Mouse (Mus musculus) liver, embryonic 14.5 days (tissue): ENCODE results near the gene Grip2.

Source experiments
- CTCF ChIP-seq: IDR thresholded peaks from 2 replicates; pipeline ENCODE4 v1.5.1; 2016; ENCODE audit warnings: antibody characterized with exemption, low read depth, control low read depth
- EP300 ChIP-seq: IDR thresholded peaks from 2 replicates; pipeline ENCODE4 v1.6.1; 2016; ENCODE audit warnings: antibody characterized with exemption, low read depth

DNA sequence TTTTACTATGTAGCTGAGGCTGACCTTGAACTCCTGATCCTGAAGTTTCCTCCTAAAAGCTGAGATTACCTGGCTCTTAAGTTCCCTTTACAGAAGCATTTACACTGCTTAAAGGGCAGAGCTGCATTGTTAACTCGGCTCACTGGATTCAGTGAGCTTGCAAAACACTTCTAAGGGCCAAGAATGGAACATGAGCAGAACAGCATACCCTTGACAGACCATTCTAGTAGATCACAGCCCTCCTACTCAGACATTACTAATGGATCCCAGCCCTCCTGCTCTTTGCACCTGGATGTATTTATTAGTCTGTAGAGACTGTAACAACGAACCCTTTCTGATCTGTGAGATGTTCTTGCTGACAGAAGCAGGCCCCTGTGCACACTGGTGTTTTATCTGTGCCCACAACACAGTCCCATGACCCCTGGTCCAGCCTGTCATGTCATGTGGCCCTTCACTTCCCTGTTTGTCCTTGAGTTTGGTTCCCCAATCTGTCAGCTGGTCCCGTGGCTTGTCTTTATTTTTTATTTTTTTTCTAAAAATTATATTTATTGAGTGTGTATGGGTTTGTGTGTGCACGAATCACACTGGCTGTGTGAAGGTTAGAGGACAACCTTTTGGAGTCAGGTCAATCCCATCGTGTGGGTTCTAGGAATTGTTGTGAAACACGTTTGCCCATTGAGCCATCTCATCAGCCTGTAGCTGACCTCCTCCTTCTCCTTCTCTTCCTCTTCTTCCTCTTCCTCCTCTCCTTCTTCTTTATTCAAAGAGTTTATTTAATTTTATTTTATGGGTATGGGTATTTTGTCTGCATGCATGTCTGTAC, 110.9 kb downstream of the Grip2 start:
- TF ChIP-seq CTCF (no peak), EP300 (no peak)
